Mouse (Mus musculus) liver, embryonic 14.5 days (tissue): ENCODE measurements around the gene Syt3. TPM values are rescaled to one million over a fixed set of nuclear protein-coding genes. Genes with fewer than 3 reads are reported as not detected.

ENCODE experiments used
- ATAC-seq: fragments of 200-750 bp; cut with Nextera tagmentation; 2 replicates; pipeline ENCODE4 v1.8.0; 2017; ENCODE audit warnings: moderate number of reproducible peaks, mild to moderate bottlenecking, moderate library complexity; ENCODE audit not compliant: insufficient read depth
- DNase-seq, 3 experiments: peaks; one replicate each; pipeline ENCODE4 v3.0.0-alpha.2; 2012 to 2013; ENCODE audit warnings: low read depth in 3 of 3, low spot score in 3 of 3
- H3K27ac ChIP-seq: fragments of 300-500 bp; sonication (generic); 2 replicates; pipeline ENCODE4 v1.5.1; 2014; ENCODE audit warnings: moderate library complexity, mild to moderate bottlenecking, control low read depth, inconsistent platforms
- H3K27me3 ChIP-seq: fragments of 300-500 bp; sonication (generic); 2 replicates; pipeline ENCODE4 v1.6.1; 2014; ENCODE audit warnings: mild to moderate bottlenecking, low read length, moderate library complexity; ENCODE audit not compliant: control insufficient read depth, insufficient read depth
- H3K36me3 ChIP-seq: fragments of 300-500 bp; sonication (generic); replicated peaks from 2 replicates; pipeline ENCODE4 v1.6.1; 2014; ENCODE audit warnings: low read depth; ENCODE audit not compliant: control insufficient read depth, insufficient read depth
- H3K4me1 ChIP-seq, 2 experiments: fragments of 200-500 bp in 1 of 2; fragments of 300-500 bp in 1 of 2; sonication (generic) in 1 of 2; replicated peaks; 2 replicates each; pipeline ENCODE4 v1.6.1; 2012 to 2014; ENCODE audit warnings: antibody characterized with exemption in 1 of 2, inconsistent platforms in 1 of 2, low read length in 1 of 2; ENCODE audit not compliant: control insufficient read depth in 2 of 2, insufficient read depth in 2 of 2
- H3K4me2 ChIP-seq: fragments of 300-500 bp; sonication (generic); 2 replicates; pipeline ENCODE4 v1.6.1; 2014; ENCODE audit warnings: low read depth, mild to moderate bottlenecking, control low read depth, moderate library complexity
- H3K4me3 ChIP-seq, 2 experiments: fragments of 200-500 bp in 1 of 2; fragments of 300-500 bp in 1 of 2; sonication (generic) in 1 of 2; 2 replicates each; pipeline ENCODE4 v1.5.1; 2012 to 2014; ENCODE audit warnings: low read depth in 2 of 2, low read length in 2 of 2, mild to moderate bottlenecking in 2 of 2, control low read depth in 1 of 2, inconsistent platforms in 1 of 2, moderate library complexity in 1 of 2; ENCODE audit not compliant: insufficient read depth in 1 of 2
- H3K9ac ChIP-seq: fragments of 300-500 bp; sonication (generic); replicated peaks from 2 replicates; pipeline ENCODE4 v1.6.1; 2014; ENCODE audit warnings: mild to moderate bottlenecking, control low read depth, moderate library complexity
- H3K9me3 ChIP-seq: fragments of 300-500 bp; sonication (generic); 2 replicates; pipeline ENCODE4 v1.6.1; 2016; ENCODE audit warnings: low read length, mixed read lengths; ENCODE audit not compliant: control insufficient read depth
- CTCF ChIP-seq: IDR thresholded peaks from 2 replicates; pipeline ENCODE4 v1.5.1; 2016; ENCODE audit warnings: antibody characterized with exemption, low read depth, control low read depth
- EP300 ChIP-seq: IDR thresholded peaks from 2 replicates; pipeline ENCODE4 v1.6.1; 2016; ENCODE audit warnings: antibody characterized with exemption, low read depth
- WGBS: fragments of 180-500 bp; shearing (Covaris S2); extraction: QIAGEN DNeasy Blood & Tissue Kit; methylation state at CpG from one replicate; pipeline ENCODE4 v1.1.7; 2014; ENCODE audit not compliant: insufficient replicate concordance; 5-methylcytosine and 5-hydroxymethylcytosine counted together
- polyA plus RNA-seq, 2 experiments: library from polyadenylated mRNA; depleted of rRNA in 1 of 2; stranded (reverse) in 1 of 2; unstranded in 1 of 2; fragments of >200 nt; fragmentation: Nextera tagmentation in 1 of 2; extraction: Ambion mirVana in 1 of 2; gene quantifications; 2 replicates each; pipeline versions ENCODE4 v1.2.1 to v1.2.3; 2012 to 2014

Syt3 gene
- polyA plus RNA-seq, 2 experiments: 0.02 TPM; not detected in 1

DNA sequence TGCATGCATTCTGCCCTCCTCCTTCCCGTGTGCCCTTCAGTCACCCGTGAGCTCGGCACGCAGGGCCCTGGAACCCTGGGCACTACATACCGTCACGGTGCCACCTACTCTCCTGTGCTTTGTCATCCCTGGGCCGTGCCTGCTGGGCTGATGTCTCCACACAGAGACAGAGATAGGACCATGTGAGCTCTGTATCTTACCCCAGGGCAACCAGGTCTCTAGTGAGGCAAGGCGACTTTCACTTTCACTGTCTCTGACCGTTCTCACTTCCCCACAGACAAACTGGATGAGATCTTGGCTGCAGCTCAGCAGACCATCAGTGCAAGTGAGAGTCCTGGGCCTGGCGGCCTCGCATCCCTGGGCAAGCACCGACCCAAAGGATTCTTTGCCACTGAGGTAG is 39.3 kb upstream of the Syt3 start:
- 28% methylated on average over 12 of the region's 12 CpGs for WGBS
- Histone ChIP-seq H3K27ac (no peak overlapping the region), H3K4me2 (no peak overlapping the region), H3K36me3 (no peaks in the 10 kb centered on the region), H3K4me3 (no peak overlapping the region), H3K4me1 (no peaks in the 10 kb centered on the region), H3K9ac (no peak overlapping the region), H3K9me3 (no peaks in the 10 kb centered on the region), H3K27me3 (peaks cover 4% of the 10 kb centered on the region)
- no peak for DNase-seq
- TF ChIP-seq CTCF (no peak), EP300 (no peak)
- ATAC-seq: no peak

DNA sequence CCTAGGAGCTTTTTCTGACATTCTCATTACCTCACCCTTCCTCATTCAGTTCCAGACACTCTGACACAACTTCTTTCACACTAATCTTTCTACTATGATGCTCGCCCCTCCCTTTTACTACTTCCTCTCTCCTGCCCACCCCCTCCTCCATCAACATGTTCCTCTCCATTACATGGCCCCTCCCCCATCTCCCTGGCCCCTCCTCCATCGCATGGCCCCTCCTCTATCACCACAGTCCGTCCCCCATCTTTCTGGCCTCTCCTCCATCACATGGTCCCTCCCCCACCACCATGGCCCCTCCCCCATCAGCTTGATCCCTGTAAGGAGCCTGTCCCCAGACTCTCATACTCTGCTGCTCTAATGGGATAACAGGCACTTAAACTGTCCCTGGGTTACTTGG is 34.9 kb upstream of the Syt3 start:
- Histone ChIP-seq H3K4me1 (no peaks in the 10 kb centered on the region), H3K4me2 (no peak overlapping the region), H3K27me3 (peaks cover 46% of the 10 kb centered on the region), H3K9ac (no peak overlapping the region), H3K9me3 (no peaks in the 10 kb centered on the region), H3K27ac (no peak overlapping the region), H3K36me3 (no peaks in the 10 kb centered on the region), H3K4me3 (no peak overlapping the region)
- TF ChIP-seq EP300 (no peak), CTCF (no peak)
- ATAC-seq (no peak), DNase-seq (no peak)
- WGBS: 0% methylated on average over 3 of the region's 3 CpGs

GRCm38 (mm10) chr7:44350957-44351711 is 32.8 kb upstream of the Syt3 start:
- ATAC-seq (no peak), DNase-seq (peak; percentile 52 to 62 (median 57))
- peak; percentile 85 for TF ChIP-seq CTCF
- TF ChIP-seq EP300: no peak
- Histone ChIP-seq H3K4me1 (no peaks in the 10 kb centered on the region), H3K4me3 (no peak overlapping the region), H3K27ac (no peak overlapping the region), H3K36me3 (no peaks in the 10 kb centered on the region), H3K9ac (no peak overlapping the region), H3K4me2 (0 out of 2 replicates have a peak overlapping the region, but pooled peaks have one; percentile 9), H3K27me3 (peaks cover 67% of the 10 kb centered on the region), H3K9me3 (no peaks in the 10 kb centered on the region)
- WGBS: 6% methylated on average over 25 of the region's 25 CpGs

GRCm38 (mm10) chr7:44351881-44352749 is 31.8 kb upstream of the Syt3 start:
- Histone ChIP-seq H3K4me3 (no peak overlapping the region), H3K9ac (no peak overlapping the region), H3K27ac (no peak overlapping the region), H3K36me3 (no peaks in the 10 kb centered on the region), H3K4me2 (no peak overlapping the region), H3K9me3 (no peaks in the 10 kb centered on the region), H3K4me1 (no peaks in the 10 kb centered on the region), H3K27me3 (peaks cover 77% of the 10 kb centered on the region)
- ATAC-seq (no peak), DNase-seq (no peak)
- TF ChIP-seq CTCF: no peak
- TF ChIP-seq EP300: no peak
- WGBS: 5% methylated on average over 69 of the region's 71 CpGs
